Mouse (Mus musculus): ENCODE measurements around the gene Rap1gap. TPM values are rescaled to one million over a fixed set of nuclear protein-coding genes. Genes with fewer than 3 reads are reported as not detected.

Gene Rap1gap
- polyA plus RNA-seq (2014; fragmentation: Nextera tagmentation; extraction: Ambion mirVana) = 25.5 and 32.7 TPM in 2 replicates

DNA sequence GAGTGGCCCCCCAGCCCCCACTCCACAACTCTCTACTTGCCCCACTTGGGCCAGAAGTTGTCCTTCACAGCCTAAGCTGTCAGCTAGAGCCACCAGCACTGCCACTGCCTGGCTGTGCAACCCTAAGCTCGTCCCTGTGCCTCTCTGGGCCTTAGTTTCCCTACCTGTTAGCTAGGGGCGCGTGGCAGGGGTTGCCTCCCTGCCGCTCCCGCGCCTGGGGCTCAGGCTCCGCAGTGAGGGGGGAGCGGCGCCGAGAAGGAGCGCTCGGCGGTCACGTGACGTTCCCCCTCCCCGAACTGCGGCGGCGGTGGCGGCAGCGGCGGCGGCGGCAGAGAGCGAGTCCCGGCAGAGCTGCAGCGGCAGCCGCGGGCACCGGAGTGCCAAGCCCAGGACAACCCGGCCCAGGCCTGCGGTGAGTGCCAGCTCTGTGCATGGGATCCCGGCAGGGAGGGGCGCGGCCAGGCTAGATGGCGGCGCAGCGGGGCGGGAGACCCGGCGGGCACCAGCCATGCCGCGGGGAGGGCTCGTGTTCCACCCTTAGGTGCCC is at the start of gene Rap1gap:
Rap1gap (plus strand) TSS at position 294 of the 547 bp plus-strand sequence.
- Histone ChIP-seq H3K27me3 (replicated peaks; ENCODE audit: control insufficient read depth, insufficient read depth, low read length) (peaks cover 5% of the 10 kb centered on the region; the same call in 1 of the 2 replicates), H3K4me1 (ENCODE audit: control insufficient read depth, insufficient read depth, low read length) (peaks cover 18% of the 10 kb centered on the region), H3K4me2 (ENCODE audit: low read length) (peak within 1 kb of the TSS; percentile 92), H3K9me3 (replicated peaks; ENCODE audit: control insufficient read depth, low read length) (no peaks in the 10 kb centered on the region), H3K27ac (ENCODE audit: low read depth, low read length) (no peak within 1 kb of the TSS), H3K4me3 (ENCODE audit: low read depth, low read length) (peak within 1 kb of the TSS; percentile 52), H3K9ac (ENCODE audit: low read length) (peak within 1 kb of the TSS; percentile 73), H3K36me3 (ENCODE audit: control insufficient read depth, insufficient read depth, low read length) (no peaks in the 10 kb centered on the region)
- peak; percentile 64 for DNase-seq (ENCODE audit: low spot score)
- under 1% methylated on average over 36 of the region's 44 CpGs for WGBS
- peak; percentile 51 for ATAC-seq

DNA sequence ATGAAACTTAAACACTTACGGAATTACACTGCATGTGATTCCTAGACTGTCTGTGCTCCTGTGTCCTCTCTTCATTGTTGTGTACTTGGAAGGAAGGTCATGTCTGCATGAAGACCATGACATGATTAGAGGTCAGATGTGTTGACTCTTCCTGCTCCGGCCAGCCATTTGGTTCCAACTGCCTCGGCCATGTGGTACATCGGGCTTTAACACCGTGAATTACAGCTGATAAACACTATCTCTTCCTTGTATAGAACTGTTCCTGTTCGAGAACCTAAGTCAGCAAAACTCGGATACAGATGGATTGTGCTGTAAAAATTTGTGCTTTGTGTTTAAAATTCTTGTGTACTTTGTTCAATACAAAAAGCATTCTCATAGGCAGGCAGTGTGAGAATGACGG is 41.7 kb upstream of the Rap1gap start:
- no peak overlapping the region for H3K4me3 ChIP-seq (ENCODE audit: low read depth, low read length)
- H3K27ac ChIP-seq (ENCODE audit: low read depth, low read length) = no peak overlapping the region
- ATAC-seq = no peak
- H3K9ac ChIP-seq (ENCODE audit: low read length) = no peak overlapping the region
- no peak for DNase-seq (ENCODE audit: low spot score)
- H3K4me1 ChIP-seq (ENCODE audit: control insufficient read depth, insufficient read depth, low read length) = no peaks in the 10 kb centered on the region
- no peaks in the 10 kb centered on the region for H3K9me3 ChIP-seq (replicated peaks; ENCODE audit: control insufficient read depth, low read length)
- no peaks in the 10 kb centered on the region for H3K27me3 ChIP-seq (replicated peaks; ENCODE audit: control insufficient read depth, insufficient read depth, low read length)
- H3K36me3 ChIP-seq (ENCODE audit: control insufficient read depth, insufficient read depth, low read length) = peaks cover 88% of the 10 kb centered on the region
- H3K4me2 ChIP-seq (ENCODE audit: low read length) = no peak overlapping the region
- 92% methylated on average over 8 of the region's 8 CpGs for WGBS

DNA sequence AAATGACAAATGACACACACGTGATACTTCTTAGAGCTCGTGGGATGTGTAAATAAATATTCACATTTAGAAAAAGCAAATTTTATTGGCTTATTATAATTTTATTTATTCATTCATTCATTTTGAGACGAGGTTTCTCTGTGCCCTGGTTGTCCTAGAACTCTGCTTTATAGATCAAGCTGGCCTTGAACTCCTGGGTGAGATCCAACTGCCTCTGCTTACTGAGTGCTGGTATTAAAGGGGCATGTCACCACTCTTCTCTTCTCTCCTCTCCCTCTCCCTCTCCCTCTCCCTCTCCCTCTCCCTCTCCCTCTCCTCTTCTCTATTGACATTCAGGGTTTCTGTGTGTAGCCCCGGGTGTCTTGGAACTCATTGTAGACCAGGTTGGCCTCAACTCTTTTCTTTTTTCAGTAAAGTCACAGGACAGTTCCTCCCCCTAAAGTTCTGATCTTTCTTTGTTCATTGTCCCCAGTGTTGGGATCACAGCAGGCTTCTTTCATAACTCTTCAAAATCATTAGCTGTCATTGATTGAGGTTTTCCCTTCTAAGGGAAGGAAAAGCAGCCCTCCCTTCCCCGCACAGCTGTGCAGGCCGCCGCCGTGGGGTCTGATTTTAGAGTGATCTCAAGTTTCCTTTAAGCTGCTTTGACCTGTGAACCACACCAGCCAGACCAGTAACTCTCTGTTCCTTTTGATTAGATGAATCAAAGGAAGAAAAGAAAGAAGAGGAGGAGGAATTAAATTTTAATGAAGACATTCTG is 36.9 kb upstream of the Rap1gap start:
- H3K27ac ChIP-seq (ENCODE audit: low read depth, low read length) = no peak overlapping the region
- no peak for ATAC-seq
- WGBS = 37% methylated on average over 8 of the region's 8 CpGs
- peak; percentile 17 for DNase-seq (ENCODE audit: low spot score)
- H3K9ac ChIP-seq (ENCODE audit: low read length) = no peak overlapping the region
- H3K36me3 ChIP-seq (ENCODE audit: control insufficient read depth, insufficient read depth, low read length) = peaks cover 91% of the 10 kb centered on the region
- no peak overlapping the region for H3K4me3 ChIP-seq (ENCODE audit: low read depth, low read length)
- no peaks in the 10 kb centered on the region for H3K27me3 ChIP-seq (replicated peaks; ENCODE audit: control insufficient read depth, insufficient read depth, low read length)
- no peak overlapping the region for H3K4me2 ChIP-seq (ENCODE audit: low read length)
- no peaks in the 10 kb centered on the region for H3K9me3 ChIP-seq (replicated peaks; ENCODE audit: control insufficient read depth, low read length)
- H3K4me1 ChIP-seq (ENCODE audit: control insufficient read depth, insufficient read depth, low read length) = no peaks in the 10 kb centered on the region

DNA sequence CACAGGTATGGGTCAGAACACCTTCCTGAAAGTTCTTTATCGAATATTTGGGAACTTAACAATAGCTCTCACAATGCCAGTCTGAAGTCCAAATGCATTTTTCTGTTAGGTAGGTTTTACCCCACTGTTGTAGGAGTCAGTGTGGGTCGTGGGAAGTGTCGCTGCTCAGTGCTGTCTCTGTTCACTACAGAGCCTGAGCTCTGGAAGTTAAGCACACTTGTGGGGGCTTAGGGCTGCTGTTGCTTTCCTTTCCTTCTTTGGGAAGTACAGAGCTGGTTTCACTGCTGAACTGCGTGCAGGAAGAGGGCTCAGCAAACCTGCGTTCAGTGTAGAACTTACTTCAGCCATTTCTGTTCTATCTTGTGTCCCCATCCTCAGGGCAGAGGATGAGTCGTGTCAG is 36.1 kb upstream of the Rap1gap start:
- H3K9ac ChIP-seq (ENCODE audit: low read length) = no peak overlapping the region
- no peaks in the 10 kb centered on the region for H3K4me1 ChIP-seq (ENCODE audit: control insufficient read depth, insufficient read depth, low read length)
- H3K27me3 ChIP-seq (replicated peaks; ENCODE audit: control insufficient read depth, insufficient read depth, low read length) = no peaks in the 10 kb centered on the region
- DNase-seq (ENCODE audit: low spot score) (no peak), ATAC-seq (no peak)
- H3K36me3 ChIP-seq (ENCODE audit: control insufficient read depth, insufficient read depth, low read length) = peaks cover 91% of the 10 kb centered on the region
- H3K4me2 ChIP-seq (ENCODE audit: low read length) = no peak overlapping the region
- no peak overlapping the region for H3K27ac ChIP-seq (ENCODE audit: low read depth, low read length)
- no peaks in the 10 kb centered on the region for H3K9me3 ChIP-seq (replicated peaks; ENCODE audit: control insufficient read depth, low read length)
- H3K4me3 ChIP-seq (ENCODE audit: low read depth, low read length) = no peak overlapping the region
- 70% methylated on average over 6 of the region's 6 CpGs for WGBS

DNA sequence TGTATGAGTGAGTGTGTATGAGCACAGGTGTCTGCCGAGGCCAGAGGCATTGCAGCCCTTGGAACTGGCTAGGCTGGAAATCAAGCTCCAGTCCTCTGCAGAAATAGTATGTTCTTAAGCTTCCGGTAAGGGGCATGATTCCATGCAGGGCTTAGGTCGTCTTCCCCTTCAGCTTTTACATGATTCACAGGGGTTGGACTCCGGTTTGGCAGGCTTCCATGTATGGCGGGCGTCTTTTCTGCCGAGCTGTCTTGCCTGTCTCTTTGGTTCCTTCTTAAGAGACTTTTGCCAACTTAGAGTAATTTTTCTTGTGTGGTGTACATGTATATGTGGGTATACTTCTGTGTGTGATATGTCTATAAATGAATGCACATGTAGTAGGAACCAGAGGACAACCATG is 35.2 kb upstream of the Rap1gap start:
- WGBS = 71% methylated on average over 7 of the region's 7 CpGs

DNA sequence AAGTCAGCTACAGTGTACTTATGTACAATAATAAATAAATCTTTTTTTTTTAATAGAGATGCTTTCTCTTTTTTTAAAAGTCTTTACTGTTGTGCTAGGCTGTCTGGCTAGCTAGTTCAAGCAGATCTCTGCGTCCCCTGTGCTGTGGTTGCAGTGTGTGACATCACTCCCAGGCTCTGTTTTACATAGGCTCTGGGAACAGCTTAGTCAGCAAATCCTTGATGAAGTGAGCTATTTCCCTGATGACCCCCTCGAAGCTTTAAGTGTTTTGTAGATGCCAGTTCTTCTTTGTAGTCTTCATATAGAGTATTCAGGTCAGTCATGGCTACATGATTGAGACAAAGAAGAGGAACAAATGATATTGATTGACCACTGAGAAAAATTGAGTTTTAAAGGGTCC is 34.4 kb upstream of the Rap1gap start:
- Histone ChIP-seq H3K9me3 (replicated peaks; ENCODE audit: control insufficient read depth, low read length) (no peaks in the 10 kb centered on the region), H3K9ac (ENCODE audit: low read length) (no peak overlapping the region), H3K4me3 (ENCODE audit: low read depth, low read length) (no peak overlapping the region), H3K27me3 (replicated peaks; ENCODE audit: control insufficient read depth, insufficient read depth, low read length) (no peaks in the 10 kb centered on the region), H3K27ac (ENCODE audit: low read depth, low read length) (no peak overlapping the region), H3K4me1 (ENCODE audit: control insufficient read depth, insufficient read depth, low read length) (no peaks in the 10 kb centered on the region), H3K36me3 (ENCODE audit: control insufficient read depth, insufficient read depth, low read length) (peaks cover 89% of the 10 kb centered on the region), H3K4me2 (ENCODE audit: low read length) (no peak overlapping the region)
- WGBS = 87% methylated on average over 2 of the region's 2 CpGs
- ATAC-seq (no peak), DNase-seq (ENCODE audit: low spot score) (no peak)

More for the DNA sequence above, 35.2 kb upstream of the Rap1gap start:
- H3K4me2 ChIP-seq (ENCODE audit: low read length) = no peak overlapping the region
- H3K27ac ChIP-seq (ENCODE audit: low read depth, low read length) = no peak overlapping the region
- peaks cover 89% of the 10 kb centered on the region for H3K36me3 ChIP-seq (ENCODE audit: control insufficient read depth, insufficient read depth, low read length)
- H3K4me1 ChIP-seq (ENCODE audit: control insufficient read depth, insufficient read depth, low read length) = no peaks in the 10 kb centered on the region
- ATAC-seq = no peak
- no peaks in the 10 kb centered on the region for H3K9me3 ChIP-seq (replicated peaks; ENCODE audit: control insufficient read depth, low read length)
- H3K27me3 ChIP-seq (replicated peaks; ENCODE audit: control insufficient read depth, insufficient read depth, low read length) = no peaks in the 10 kb centered on the region
- no peak overlapping the region for H3K4me3 ChIP-seq (ENCODE audit: low read depth, low read length)
- peak; percentile 5 for DNase-seq (ENCODE audit: low spot score)
- H3K9ac ChIP-seq (ENCODE audit: low read length) = no peak overlapping the region

DNA sequence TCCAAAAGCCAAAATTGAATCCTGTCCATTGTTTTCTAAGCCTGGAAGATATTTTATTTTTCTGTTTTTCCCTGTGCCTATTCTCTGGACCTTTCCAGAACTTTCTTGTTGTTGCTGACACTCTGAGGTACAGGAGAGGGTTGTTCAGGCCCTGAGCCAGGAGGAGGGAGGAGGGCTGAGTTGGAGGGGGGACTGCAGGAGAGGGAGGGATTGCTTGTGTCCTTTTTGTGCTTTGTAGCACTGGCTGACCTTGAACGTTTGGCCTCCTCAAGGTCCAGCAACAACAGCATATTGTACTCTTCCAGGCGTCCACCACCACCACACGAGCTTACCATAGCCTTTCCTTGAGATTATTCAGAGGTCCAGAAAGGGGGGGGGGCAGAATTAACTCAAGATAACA is 32.9 kb upstream of the Rap1gap start:
- 57% methylated on average over 3 of the region's 3 CpGs for WGBS
- Histone ChIP-seq H3K4me1 (ENCODE audit: control insufficient read depth, insufficient read depth, low read length) (no peaks in the 10 kb centered on the region), H3K9me3 (replicated peaks; ENCODE audit: control insufficient read depth, low read length) (no peaks in the 10 kb centered on the region), H3K27me3 (replicated peaks; ENCODE audit: control insufficient read depth, insufficient read depth, low read length) (no peaks in the 10 kb centered on the region), H3K4me2 (ENCODE audit: low read length) (no peak overlapping the region), H3K36me3 (ENCODE audit: control insufficient read depth, insufficient read depth, low read length) (peaks cover 91% of the 10 kb centered on the region), H3K9ac (ENCODE audit: low read length) (no peak overlapping the region), H3K27ac (ENCODE audit: low read depth, low read length) (no peak overlapping the region), H3K4me3 (ENCODE audit: low read depth, low read length) (no peak overlapping the region)
- DNase-seq (ENCODE audit: low spot score) (no peak), ATAC-seq (no peak)

DNA sequence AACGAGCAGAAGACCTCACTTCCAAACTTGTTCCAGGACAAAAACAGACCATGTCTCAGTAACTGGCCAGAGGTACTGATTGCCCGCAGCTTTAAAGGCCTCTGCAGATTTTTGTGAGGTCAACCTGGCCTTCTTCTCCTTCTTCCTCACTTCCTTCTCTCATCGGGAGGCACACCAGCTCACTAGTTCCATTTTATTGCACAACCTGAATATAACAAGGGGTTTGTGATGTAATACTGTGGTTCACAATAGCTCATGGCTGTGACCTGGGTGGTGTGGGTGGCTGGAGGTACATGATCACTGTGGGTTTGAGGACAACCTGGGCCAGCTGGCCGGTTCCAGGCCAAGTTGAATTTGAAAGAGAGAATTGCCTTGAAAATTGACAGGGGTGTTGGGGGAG is 31.1 kb upstream of the Rap1gap start:
- WGBS = 89% methylated on average over 4 of the region's 4 CpGs
- DNase-seq (ENCODE audit: low spot score) = no peak

DNA sequence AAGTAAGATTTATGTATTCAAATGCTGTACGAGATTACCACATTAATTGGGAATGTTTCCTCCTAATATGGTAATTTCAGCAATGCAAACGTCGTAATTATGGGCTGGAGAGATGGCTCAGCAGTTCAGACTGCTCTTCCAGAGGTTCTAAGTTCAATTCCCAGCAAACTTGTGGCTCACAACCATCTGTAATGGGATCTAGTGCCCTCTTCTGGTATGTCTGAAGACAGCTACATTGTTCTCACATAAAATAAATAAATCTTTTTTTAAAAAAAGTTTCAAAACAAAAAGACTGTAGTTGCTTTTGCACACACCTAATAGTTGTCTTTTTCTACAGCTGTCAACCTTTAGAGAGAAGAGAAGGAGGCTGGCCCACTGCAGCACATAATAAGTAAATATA is 27.9 kb upstream of the Rap1gap start:
- Histone ChIP-seq H3K9me3 (replicated peaks; ENCODE audit: control insufficient read depth, low read length) (no peaks in the 10 kb centered on the region), H3K9ac (ENCODE audit: low read length) (no peak overlapping the region), H3K36me3 (ENCODE audit: control insufficient read depth, insufficient read depth, low read length) (peaks cover 93% of the 10 kb centered on the region), H3K4me3 (ENCODE audit: low read depth, low read length) (no peak overlapping the region), H3K4me2 (ENCODE audit: low read length) (no peak overlapping the region), H3K27me3 (replicated peaks; ENCODE audit: control insufficient read depth, insufficient read depth, low read length) (no peaks in the 10 kb centered on the region), H3K27ac (ENCODE audit: low read depth, low read length) (no peak overlapping the region), H3K4me1 (ENCODE audit: control insufficient read depth, insufficient read depth, low read length) (no peaks in the 10 kb centered on the region)
- WGBS = 88% methylated on average over 3 of the region's 3 CpGs
- no peak for ATAC-seq
- no peak for DNase-seq (ENCODE audit: low spot score)

More for the DNA sequence above, 31.1 kb upstream of the Rap1gap start:
- no peak for ATAC-seq
- no peak overlapping the region for H3K4me3 ChIP-seq (ENCODE audit: low read depth, low read length)
- peaks cover 97% of the 10 kb centered on the region for H3K36me3 ChIP-seq (ENCODE audit: control insufficient read depth, insufficient read depth, low read length)
- no peak overlapping the region for H3K9ac ChIP-seq (ENCODE audit: low read length)
- H3K4me2 ChIP-seq (ENCODE audit: low read length) = no peak overlapping the region
- no peaks in the 10 kb centered on the region for H3K27me3 ChIP-seq (replicated peaks; ENCODE audit: control insufficient read depth, insufficient read depth, low read length)
- H3K4me1 ChIP-seq (ENCODE audit: control insufficient read depth, insufficient read depth, low read length) = no peaks in the 10 kb centered on the region
- H3K27ac ChIP-seq (ENCODE audit: low read depth, low read length) = no peak overlapping the region
- no peaks in the 10 kb centered on the region for H3K9me3 ChIP-seq (replicated peaks; ENCODE audit: control insufficient read depth, low read length)

All from forebrain, embryonic 14.5 days (tissue).